Mouse (Mus musculus): Measurements from ENCODE around the gene Rap1a.

DNA sequence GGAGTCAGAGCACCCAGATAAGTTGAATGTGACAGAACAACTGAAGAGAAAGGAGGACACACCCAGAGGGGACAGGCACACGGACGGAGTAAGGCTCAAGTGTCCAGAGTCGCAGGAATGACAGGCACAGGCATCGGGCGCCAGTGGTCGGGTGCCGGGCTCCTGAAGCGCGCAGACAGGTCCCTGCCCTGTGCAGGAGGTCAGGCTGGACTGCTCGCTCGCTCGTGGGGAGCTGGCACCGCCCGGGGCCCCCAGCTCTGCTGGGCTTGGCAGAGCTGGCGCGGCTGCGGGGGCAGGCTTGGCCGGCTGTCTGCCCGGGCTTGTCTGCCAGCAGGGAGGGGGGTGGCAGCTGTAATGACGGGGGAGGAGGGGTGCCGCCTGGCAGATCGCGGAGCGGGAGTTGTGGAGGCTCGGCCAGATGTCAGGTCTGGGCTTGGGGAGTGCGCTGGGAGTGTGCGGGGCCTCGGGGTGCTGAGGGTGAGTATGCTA lies 96.0 kb downstream of the Rap1a start:
- no peak for TF ChIP-seq SRF (IDR thresholded peaks at IDR 0.05; ENCODE audit: control insufficient read depth, insufficient read length, low read depth)
- TF ChIP-seq POLR2A (IDR thresholded peaks at IDR 0.05; ENCODE audit: insufficient read length, low read depth) = peak; percentile 53
- TF ChIP-seq TCF12 (IDR thresholded peaks at IDR 0.05; ENCODE audit: insufficient read depth, poor library complexity, severe bottlenecking) = peak; percentile 24
- no peak for TF ChIP-seq USF1 (IDR thresholded peaks at IDR 0.05; ENCODE audit: low read depth)
- TF ChIP-seq POLR2AphosphoS2 (IDR thresholded peaks at IDR 0.05; ENCODE audit: insufficient read length, low read depth) = peak; percentile 28
- TF ChIP-seq MAX (IDR thresholded peaks at IDR 0.05; ENCODE audit: low read depth) = no peak
- no peak for TF ChIP-seq E2F4 (IDR thresholded peaks at IDR 0.05; ENCODE audit: insufficient read depth)
- peak in 2 of 3 experiments; percentile 75 to 95 for TF ChIP-seq MYOD1 (IDR thresholded peaks at IDR 0.05; ENCODE audit: control insufficient read depth in 1 of 3, insufficient read length in 2 of 3, low read depth in 2 of 3)
- peak; percentile 37 to 92 (median 79) for TF ChIP-seq MYOG (IDR thresholded peaks at IDR 0.05; ENCODE audit: control insufficient read depth in 1 of 3, insufficient read depth in 1 of 3, insufficient read length in 2 of 3, low read depth in 2 of 3)
